Mouse (Mus musculus) left cerebral cortex, adult 11 months (tissue): ENCODE results near the gene Cdk1.
"Not testable (repeated sequence)": the region's sequence is repeated elsewhere in the genome, so short reads cannot be mapped to it uniquely, and the experiment has no call there.

Experiments used
- DNase-seq: peaks from one replicate; pipeline ENCODE4 v3.0.0; 2022; ENCODE audit warnings: low spot score

Gene Cdk1

DNA sequence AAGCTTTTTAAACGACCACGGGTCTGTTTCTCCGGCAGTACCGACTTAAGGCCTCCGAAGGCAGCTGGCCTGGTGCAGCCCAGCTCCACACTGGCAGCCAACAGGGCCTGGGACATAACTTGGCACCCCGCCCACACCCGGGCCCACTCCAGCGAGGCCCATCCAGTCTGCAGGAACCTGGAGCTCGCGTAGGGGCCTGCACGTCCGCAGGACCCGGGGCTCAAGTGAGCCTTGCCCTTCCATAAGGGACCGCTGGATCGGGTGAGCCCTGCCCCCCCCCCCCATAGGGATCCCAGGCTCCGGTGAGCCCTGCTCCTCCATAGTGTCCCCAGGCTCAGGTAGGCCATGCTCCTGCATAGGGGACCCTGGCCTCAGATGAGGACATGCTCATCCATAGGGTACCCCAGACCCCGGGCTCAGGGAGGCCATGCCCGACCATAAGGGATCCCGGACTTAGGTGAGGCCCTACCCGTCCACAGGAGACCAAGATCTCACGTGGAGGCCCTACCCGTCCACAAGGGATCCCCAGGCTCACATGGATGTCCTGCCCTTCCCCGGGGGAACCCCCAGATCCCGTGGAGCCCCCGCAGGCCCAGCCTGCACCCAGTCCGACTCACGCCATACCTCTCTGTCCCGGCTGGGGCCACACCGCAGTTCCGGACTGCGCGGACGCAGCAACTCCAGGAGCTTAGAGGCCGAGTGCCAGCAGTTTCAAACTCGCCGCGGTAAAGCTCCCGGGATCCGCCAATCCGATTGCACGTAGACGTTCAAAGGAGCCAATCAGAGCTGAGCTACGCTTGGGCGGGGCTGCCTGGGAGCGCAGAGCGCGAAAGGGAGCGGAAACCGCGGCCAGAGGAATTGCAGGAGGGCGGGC lies at the start of gene Cdk1:
TSS of gene Cdk1 (minus strand) at position 727 of the 874 bp plus-strand sequence.
- DNase-seq, result peak; percentile 88

DNA sequence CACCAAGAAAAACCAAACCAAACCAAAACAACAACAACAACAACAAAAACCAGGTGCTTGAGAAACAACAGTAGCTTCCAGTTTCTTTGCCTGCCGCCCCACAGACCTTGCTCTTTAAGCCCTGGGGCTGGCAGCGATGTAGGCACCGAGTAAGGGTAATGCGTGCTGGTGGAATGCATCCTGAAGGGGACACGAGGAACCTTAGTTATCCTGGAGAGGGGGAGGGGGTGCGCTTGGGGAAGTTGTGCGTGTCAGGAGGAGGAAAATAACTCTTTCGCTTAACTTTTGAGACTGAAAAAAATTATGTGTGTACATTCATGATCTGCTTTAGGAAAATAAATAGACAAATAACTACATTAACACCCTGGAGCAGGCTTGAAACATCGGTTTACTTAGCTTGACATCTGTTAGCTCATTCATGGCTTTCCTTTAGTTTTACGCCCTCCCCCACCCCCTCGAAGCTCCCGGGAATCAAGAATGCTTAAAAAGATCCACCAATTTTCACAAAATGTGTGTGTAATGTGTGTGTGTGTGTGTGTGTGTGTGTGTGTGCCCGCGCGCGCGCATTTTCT lies 47.2 kb upstream of the Cdk1 start:
- DNase-seq, result no peak

DNA sequence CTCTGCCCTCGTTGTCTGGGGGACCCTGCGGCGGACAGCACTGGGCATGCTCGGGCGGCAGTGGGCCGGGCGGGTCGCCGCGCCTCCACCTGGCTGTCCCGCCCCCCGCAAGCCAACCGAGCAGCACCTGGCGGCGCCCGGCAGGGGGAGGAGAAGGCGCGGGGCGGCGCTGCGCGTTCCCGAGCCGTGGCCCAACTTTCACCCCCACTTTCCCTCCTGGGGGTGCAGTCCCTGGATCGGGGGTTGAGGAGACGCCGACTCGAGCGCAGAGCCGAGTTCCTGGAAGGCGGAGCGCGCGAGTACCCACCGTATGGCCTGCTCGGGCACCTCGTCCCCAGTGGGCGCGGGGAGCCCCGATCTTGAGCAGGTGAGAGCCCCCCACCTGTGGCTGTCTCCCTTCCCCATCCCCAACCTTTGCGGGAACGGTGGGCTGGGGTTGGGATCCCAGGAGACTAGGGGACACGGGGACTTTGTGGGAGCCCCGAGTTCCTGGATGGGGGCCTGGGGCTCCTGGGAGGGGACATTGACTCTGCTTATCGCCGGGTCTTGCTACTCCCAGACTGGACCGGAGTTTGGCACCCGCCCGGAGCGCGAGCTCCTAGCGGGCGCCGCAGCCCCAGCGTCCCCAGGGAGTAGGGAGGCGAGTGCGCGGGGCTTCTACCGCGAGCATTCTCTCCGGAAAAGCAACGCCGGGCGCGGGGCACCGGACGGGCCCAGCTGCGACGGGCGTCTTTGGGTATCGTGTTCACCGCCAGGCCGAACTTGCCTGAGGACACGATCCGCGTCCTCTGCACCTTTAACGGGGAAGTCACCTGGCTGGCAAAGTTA lies 46.2 kb upstream of the Cdk1 start, which contains the start of gene Ank3:
TSS of gene Ank3 (plus strand) at position 11 of the 828 bp plus-strand sequence.
- no peak for DNase-seq

DNA sequence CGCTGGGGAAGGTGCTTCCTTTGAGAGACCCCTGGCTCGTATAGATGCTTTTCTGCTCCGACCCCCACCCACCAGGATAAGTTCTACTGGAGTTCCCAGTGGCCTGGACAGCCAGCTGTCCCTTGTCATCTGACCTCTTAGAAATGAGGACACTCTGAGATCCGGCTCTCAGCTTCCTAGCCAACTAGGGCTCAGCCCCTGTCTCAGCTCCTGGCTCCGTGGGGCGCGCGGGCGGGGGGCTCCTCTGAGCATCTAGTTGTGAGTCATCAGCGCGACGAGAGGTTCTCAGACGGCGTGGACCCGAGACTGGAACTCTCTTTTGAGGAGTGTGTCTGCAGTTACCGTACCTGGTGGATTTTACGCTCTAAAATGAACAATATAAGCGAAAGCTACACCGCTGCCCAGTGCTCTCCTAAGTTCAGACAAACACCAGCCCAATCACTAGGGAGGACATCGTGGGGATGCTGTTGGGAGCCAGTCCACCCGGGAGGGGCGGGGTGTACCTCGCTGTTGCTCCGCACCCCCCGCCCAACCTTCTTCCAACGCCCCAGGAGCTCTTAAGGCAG lies 45.5 kb upstream of the Cdk1 start:
- DNase-seq, result no peak

DNA sequence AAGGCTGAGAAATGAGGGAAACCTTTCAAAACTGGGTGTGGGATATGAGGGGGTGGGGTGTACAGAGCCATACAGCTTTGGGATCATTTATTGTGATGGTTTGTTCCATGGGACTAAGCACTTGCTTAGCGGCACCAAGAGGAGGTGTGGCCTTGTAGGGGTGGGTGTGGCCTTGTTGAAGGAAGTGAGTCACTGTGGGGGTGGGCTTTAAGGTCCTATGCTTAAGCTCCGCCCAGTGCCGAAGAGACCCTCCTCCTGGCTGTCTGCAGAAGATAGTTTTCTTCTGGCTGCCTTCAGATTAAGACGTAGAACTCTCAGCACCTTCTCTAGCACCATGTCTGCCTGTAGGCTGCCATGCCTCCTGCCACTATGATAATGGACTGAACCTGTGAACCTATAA lies 36.8 kb upstream of the Cdk1 start:
- no peak for DNase-seq

DNA sequence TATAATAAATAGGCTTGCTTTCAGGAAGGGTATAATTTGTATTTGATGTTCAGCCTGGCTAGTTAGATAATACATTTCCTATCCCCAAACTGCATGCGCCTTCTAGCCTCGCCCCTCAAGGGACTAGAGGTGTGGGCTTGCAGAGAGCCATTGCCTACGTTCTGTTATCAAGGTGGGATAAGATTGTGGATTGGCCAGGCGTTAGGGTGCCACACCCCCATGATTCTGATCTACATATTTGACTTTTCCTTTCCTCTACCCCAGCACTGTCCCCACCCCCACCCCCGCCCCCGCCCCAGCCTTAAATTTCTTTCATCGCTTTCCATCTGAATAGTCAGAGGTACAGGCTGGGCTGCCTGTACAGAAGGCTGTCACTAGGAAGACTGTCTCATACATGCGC lies 34.0 kb upstream of the Cdk1 start:
- no peak for DNase-seq

DNA sequence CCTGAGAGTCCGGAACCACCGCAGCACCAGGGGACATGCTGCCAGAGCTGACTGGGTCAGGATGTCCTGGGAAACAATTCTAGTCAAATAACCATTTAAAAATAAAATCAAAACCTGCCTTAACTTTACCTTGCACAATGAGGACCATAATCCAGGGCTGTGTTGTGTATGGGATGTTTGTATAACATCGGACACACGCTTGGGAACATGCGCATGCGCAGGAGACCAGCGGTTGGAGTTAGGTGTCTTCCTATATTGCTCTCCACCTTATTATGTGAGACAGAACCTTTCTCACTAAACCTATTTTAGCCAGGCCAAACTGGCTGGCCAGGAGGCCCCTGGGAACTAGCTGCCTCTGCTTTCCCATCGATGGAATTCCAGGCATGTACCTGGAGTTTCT lies 32.4 kb upstream of the Cdk1 start:
- DNase-seq, result no peak

DNA sequence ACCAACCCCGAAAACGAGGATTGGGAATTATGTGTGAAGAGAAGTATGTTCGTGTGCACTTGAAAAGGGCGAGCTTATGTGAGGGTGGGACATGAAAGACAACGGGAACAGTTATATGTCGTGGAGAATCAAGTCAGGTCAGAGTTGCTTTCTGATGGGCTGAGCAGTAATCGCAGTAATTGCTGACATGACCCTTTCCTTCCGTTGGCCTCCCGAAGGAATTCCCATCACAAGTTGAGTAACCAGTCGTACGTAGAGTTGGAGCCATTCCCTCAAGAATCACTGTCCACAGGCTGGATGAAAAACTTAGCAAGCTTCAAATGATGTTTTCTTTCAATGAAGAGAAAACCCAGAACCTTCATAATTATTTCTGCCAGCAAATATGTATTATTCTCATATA lies 31.9 kb upstream of the Cdk1 start:
- no peak for DNase-seq

DNA sequence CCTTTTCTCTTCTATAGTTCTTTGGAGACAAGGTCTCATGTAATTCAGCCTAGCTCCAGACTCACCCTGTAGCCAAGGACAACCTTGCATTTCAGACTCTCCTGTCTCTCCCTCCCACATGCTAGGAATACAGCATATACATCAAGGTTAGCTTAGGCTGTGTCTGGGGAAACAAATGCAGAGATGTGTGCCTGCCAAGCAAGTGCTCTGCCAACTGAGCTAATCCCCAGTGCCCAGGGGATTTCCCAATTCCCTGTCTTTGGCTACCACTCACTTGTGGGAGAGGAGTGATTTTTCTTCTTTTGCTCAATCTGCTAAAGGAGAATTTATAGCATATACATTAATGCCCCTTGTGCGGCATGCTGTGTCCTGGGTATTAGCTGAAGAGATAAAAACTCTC lies 30.4 kb upstream of the Cdk1 start:
- no peak for DNase-seq

DNA sequence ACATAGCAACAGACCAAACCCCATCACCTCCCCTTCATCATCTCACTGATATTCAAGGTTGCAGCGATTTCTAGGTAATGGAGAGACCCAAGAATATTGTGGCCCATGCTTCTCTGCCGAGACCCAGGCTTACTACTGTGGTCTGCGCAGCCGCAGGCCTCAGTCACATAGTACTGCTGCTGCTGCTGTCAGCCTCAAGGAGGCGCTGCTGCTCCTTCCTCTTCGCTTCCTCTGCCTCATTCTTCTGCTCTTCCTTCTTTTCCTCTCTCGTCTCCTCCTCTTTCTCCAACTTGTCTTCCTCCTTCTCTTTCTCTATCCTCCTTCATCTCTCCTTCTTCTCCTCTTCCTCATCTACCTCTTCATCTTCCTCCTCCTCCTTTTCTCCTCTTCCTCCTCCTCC lies 22.4 kb upstream of the Cdk1 start:
- DNase-seq, result no peak

DNA sequence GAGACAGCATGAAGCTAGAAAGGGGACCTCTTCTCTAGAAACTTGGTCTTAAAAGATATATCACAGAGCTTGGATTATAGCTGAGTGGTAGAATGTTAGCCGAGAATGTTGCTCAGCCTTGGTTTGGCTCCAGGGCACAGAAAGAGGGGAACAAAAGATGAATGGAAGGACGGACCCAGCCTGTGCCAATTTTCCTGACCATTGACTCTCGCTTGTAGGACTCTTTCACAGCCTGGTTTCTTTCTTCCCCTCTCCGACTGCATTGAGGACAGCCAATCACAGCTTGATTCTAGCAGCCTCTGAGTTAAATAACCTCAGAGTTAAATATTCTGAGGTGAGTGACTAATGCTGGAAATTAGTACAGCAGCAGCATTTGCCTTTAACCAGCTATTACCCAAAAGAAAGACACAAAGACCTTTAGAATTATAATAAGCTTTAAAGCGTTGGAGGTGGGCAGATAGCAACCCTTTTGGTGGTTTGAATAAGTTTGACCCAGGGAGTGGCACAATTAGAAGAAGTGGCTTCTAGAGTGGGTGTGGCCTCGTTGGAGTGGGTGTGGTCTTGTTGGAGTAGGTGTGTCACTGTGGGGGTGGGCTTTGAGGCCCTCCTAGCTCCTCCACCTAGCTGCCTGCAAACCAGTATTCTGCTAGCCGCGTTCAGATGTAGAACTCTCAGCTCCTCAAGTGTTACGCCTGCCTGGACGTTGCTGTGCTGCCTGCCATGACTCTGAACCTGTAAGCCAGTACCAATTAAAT lies 21.2 kb upstream of the Cdk1 start:
- no peak for DNase-seq

DNA sequence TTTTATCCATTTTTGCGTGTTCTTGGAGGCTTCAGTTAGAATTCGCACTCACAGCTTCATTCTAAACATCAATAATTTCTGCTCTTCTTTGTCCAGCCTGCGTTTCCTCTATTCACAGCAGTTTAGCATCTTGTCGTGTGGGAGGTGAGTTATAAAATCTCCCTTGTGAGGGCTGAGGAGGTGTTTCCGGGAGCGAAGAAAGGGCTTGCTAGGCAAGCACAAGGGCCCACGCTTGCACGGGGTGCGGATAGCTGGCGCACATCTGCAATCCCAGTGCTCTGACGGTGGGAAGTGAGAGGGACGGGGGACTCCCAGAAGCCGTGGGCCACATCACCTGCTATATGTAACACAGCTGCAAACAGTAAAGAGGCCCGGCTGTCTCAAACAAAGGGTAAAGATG lies 19.3 kb upstream of the Cdk1 start:
- no peak for DNase-seq

DNA sequence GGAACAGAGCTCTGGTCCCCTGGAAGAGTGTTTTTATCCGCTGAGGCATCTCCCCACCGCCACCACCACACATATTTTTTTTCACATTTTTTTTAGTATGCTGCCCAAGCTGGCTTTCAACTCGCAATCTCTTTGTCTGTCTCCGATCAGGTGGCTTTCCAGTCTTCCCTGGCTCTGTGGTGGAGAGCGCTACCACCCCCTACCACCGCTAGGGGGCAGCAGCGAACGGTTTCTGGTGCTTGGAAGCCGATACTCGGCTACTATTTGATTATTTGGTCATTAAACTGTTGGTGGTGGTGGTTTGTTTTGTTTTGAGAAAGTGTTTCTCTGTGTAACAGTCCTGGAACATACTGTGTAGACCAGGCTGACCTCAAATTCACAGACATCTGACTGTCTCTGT lies 18.7 kb upstream of the Cdk1 start:
- no peak for DNase-seq

DNA sequence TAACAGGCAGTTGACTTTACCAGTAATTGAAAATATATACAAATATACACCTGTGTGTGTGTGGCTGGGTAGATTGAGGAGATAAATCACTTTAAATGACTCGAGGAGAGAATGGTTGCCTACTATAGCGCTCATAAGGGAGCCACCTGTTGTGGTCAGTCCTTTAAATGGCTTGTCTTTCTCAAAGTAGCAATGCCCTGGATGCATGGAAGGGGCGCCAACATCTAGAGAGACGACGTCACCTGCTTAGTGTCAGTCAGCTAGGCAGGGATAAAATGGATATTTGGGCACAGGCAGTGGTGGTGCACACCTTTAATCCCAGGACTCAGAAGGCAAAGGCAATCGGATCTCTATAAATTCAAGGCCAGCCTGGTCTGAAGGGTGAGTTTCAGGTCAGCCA lies 16.6 kb upstream of the Cdk1 start:
- DNase-seq, result no peak

DNA sequence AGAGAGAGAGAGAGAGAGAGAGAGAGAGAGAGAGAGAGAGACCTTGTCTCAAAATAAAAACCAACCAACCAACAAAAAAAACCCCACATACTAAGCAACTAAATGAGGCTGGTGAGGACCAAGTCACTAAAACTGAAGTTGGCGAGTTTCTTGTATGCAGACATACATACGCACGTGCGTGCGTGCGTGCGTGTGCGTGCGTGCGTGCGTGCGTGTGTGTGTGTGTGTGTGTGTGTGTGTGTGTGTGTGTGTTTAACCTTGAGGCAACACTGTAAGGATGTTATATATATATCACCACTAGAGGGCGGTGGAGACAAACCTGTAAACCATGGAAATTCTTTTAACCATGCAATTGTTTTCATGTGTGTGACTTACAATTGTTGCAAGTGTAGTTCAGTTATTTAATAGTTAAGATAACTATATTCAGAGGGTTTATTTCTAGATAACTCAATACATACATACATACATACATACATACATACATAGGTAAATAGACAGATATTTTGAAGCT lies 14.2 kb upstream of the Cdk1 start:
- no peak for DNase-seq

DNA sequence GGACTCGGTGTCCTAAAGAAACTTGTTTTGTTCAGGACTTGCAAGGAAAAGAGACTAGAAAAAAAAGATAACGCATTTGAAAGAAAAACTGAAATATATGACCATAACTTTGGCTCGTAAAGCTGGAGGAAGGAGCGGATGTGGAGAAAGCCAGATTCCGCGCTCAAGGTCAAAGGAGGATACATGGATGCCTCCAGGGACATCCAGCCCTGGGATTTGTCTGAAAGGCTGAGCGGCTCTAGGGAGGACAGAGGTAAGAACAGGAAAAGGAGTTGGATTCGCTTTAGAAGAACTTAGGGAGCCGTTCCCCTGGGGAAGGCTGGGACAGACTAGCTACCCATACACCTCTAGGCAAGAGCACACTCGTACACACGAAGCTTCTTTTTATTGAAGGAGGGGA lies 13.5 kb upstream of the Cdk1 start:
- DNase-seq, result no peak

DNA sequence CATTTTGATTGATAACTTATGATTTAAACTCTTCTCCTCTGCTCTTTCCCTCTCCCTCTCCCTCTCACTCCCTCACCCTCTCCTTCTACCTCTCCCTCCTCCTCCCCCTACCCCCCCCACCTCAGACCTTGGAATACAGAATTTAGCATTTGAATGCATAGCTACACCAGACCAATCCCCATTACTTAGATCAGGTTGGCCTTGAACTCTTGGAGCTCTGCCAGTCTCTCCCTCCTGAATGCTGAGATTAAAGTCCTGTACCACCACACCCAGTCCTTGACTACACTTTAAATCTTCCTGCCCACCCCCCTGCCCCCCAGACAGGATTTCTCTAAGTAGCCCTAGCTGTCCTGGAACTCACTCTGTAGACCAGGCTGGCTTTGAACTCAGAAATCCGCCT lies 6.9 kb upstream of the Cdk1 start:
- no peak for DNase-seq

DNA sequence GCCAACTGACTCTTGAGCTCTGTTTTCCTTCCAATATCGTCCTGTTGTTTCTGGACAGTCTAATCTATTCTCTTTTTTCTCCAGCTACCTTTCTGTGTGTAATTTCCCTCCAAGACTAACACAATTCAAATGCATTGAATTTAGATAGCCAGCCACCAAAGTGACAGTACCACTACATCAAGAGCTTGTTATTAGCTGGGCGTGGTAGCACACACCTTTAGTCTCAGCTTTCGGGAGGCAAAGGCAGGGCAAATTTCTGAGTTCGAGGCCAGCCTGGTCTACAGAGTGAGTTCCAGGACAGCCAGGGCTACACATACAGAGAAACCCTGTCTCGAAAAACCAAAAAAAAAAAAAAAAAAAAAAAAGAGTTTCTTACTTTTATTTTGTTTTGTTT lies 345 bp upstream of the Cdk1 start:
- not testable (repeated sequence) for DNase-seq

DNA sequence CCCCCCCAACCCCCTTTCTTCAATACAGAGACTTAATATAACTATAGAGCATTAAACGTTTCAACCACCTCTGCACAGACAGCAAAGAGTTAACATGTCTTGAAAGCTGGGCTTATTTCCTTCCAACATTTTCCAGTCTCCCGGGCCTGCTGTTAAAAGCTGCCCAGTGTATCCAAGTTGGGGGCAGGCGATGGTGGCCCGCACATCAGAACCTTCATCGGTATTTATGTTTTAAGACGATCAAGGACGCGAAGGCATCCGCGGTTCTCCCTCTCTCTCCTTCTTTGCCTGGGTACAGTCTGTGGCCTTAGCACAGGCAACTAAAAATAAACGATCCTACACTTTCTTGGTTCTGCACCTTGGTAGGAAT lies 911 bp downstream of the Cdk1 start:
- DNase-seq, result no peak

DNA sequence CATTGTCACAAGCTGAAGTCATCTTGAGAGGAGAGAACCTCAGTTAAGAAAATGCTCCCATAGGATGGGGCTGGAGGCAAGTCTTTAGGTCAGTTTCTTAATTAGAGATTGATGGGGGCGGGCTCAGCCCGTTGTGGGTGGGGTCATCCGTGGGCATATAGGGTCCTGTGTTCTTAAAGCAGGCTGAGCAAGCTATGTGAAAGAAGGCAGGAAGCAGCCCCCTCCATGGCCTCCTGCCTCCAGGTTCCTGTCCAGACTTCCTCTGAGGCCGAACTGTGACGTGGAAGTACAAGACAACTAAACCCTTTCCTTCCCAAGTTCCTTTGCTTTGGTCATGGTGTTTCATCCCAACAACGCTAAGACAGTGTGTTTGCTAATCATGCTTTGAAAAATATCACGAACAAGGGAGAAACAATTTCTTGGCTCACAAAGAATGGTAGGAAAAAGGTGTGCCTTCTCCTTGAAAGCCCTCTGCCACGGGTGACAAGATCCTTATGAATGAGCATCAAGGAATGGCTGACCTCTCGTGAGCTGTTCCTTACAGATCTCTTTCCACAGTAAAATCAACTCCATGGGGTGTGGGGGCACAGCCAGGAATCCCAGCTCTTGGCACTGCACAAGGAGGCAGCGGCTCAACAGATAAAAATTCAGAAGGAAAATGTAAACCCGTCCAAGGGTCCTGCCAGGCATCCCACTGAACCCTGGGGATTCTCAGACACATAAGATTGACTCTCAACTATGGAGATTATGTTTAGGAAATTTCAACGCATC lies 1.5 kb downstream of the Cdk1 start:
- DNase-seq, result no peak

DNA sequence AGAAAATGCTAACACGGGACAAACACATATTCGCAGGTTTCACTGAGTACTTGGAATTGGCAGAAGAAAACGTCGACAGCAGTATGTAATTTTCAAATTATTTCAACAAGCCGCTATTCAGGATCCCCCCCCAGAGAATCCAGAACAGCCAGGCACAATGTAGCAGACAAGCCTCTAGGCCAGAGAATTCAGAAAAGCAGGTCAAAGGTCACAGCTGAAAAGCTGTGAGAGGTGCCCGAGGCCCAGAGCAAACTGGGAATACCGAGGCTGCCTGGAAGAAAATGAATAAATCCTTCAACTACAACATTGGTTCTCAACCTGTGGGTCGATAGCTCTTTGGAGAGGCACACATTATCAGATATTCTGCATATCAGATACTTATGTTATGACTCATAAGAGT lies 4.5 kb downstream of the Cdk1 start:
- DNase-seq, result no peak
